Comparison of ENCODE assay signal across 21 mouse cellular contexts in genomic region chr12:56005321-56005720, GRCm38 (mm10).
DNase-seq lines count a peak whose midpoint lies in the region; ATAC-seq lines count a peak whose summit lies in the region.
"Had no signal": no experiment of that assay in that cellular context is flagged by ENCODE, and none has a peak within 500 bp of the region (broad histone marks: within the 10 kb centered on the region; RNA-seq: fewer than 3 reads in every experiment).

No protein-coding gene starts in this region.

- DNase-seq in embryo, embryonic 10 days (ENCODE audit: low spot score): peak; percentile 51
- DNase-seq in embryo, embryonic 9.5 days (ENCODE audit: extremely low spot score): no peak
- peak; percentile 54 for DNase-seq in hindbrain, embryonic 11.5 days (ENCODE audit: low spot score)
- DNase-seq in hindbrain, embryonic 14.5 days (ENCODE audit: low spot score): no peak
- DNase-seq in urinary bladder, adult 2 months (ENCODE audit: low spot score): no peak
- DNase-seq in spleen, postnatal 4 days (ENCODE audit: low spot score in 2 of 2): no peak
- DNase-seq: adrenal gland, postnatal 14 days; cerebellum, adult 8-10 months; cerebellum, postnatal 36 days; heart, adult 11 months; heart, postnatal 10 days; kidney, postnatal 25 days; layer of hippocampus, postnatal 36 days; lung, postnatal 4 days; right cerebral cortex, postnatal 14 days had no signal

- H3K4me3 ChIP-seq in hindbrain, embryonic 11.5 days (ENCODE audit: low read depth, low read length): no peak overlapping the region
- H3K4me3 ChIP-seq in hindbrain, embryonic 14.5 days (replicated peaks; ENCODE audit: low read length): no peak overlapping the region
- H3K4me3 ChIP-seq in neural tube, embryonic 13.5 days: no peak overlapping the region
- no peak overlapping the region for H3K4me3 ChIP-seq in neural tube, embryonic 15.5 days (replicated peaks)
- H3K4me3 ChIP-seq: embryonic facial prominence, embryonic 13.5 days; heart, embryonic 12.5 days; hindbrain, embryonic 15.5 days had no signal

- 27% methylated on average over 6 of the region's 6 CpGs for WGBS in hindbrain, embryonic 11.5 days
- 14% methylated on average over 6 of the region's 6 CpGs for WGBS in hindbrain, embryonic 14.5 days
- WGBS in neural tube, embryonic 13.5 days: 18% methylated on average over 6 of the region's 6 CpGs
- 14% methylated on average over 6 of the region's 6 CpGs for WGBS in neural tube, embryonic 15.5 days

- no peak overlapping the region for H3K9ac ChIP-seq in hindbrain, embryonic 11.5 days (ENCODE audit: low read depth, low read length)
- H3K9ac ChIP-seq in hindbrain, embryonic 14.5 days: no peak overlapping the region; the same call in 1 of the 2 replicates
- H3K9ac ChIP-seq in neural tube, embryonic 13.5 days: no peak overlapping the region
- no peak overlapping the region for H3K9ac ChIP-seq in neural tube, embryonic 15.5 days (replicated peaks)
- H3K9ac ChIP-seq: embryonic facial prominence, embryonic 13.5 days; heart, embryonic 12.5 days; hindbrain, embryonic 15.5 days had no signal

- H3K36me3 ChIP-seq in hindbrain, embryonic 11.5 days (ENCODE audit: control insufficient read depth, insufficient read depth, low read length): no peaks in the 10 kb centered on the region
- no peaks in the 10 kb centered on the region for H3K36me3 ChIP-seq in hindbrain, embryonic 14.5 days (replicated peaks; ENCODE audit: control insufficient read depth, insufficient read depth)
- no peaks in the 10 kb centered on the region for H3K36me3 ChIP-seq in neural tube, embryonic 13.5 days
- H3K36me3 ChIP-seq in neural tube, embryonic 15.5 days: no peaks in the 10 kb centered on the region
- H3K36me3 ChIP-seq: embryonic facial prominence, embryonic 13.5 days; heart, embryonic 12.5 days; hindbrain, embryonic 15.5 days had no signal

- no peaks in the 10 kb centered on the region for H3K9me3 ChIP-seq in hindbrain, embryonic 11.5 days (ENCODE audit: control insufficient read depth, low read length)
- no peaks in the 10 kb centered on the region for H3K9me3 ChIP-seq in hindbrain, embryonic 14.5 days (ENCODE audit: control insufficient read depth, low read length)
- no peaks in the 10 kb centered on the region for H3K9me3 ChIP-seq in neural tube, embryonic 13.5 days
- H3K9me3 ChIP-seq in neural tube, embryonic 15.5 days (replicated peaks): no peaks in the 10 kb centered on the region
- H3K9me3 ChIP-seq: embryonic facial prominence, embryonic 13.5 days; heart, embryonic 12.5 days; hindbrain, embryonic 15.5 days had no signal

- 0 out of 2 replicates have a peak, but pooled peaks cover 2% of the 10 kb centered on the region for H3K4me1 ChIP-seq in hindbrain, embryonic 11.5 days (replicated peaks; ENCODE audit: control insufficient read depth, insufficient read depth, low read length)
- H3K4me1 ChIP-seq in hindbrain, embryonic 14.5 days (replicated peaks; ENCODE audit: control insufficient read depth, insufficient read depth, low read length): peaks cover 13% of the 10 kb centered on the region; the same call in 1 of the 2 replicates
- H3K4me1 ChIP-seq in neural tube, embryonic 13.5 days (replicated peaks): peaks cover 20% of the 10 kb centered on the region
- H3K4me1 ChIP-seq in neural tube, embryonic 15.5 days: peaks cover 8% of the 10 kb centered on the region
- H3K4me1 ChIP-seq: embryonic facial prominence, embryonic 13.5 days; heart, embryonic 12.5 days had no signal

- peak overlapping the region; percentile 71; the same call in 1 of the 2 replicates for H3K27ac ChIP-seq in hindbrain, embryonic 11.5 days (ENCODE audit: low read depth, low read length)
- no peak overlapping the region for H3K27ac ChIP-seq in hindbrain, embryonic 14.5 days
- H3K27ac ChIP-seq in neural tube, embryonic 13.5 days (replicated peaks): no peak overlapping the region
- H3K27ac ChIP-seq in neural tube, embryonic 15.5 days (replicated peaks): no peak overlapping the region
- H3K27ac ChIP-seq: embryonic facial prominence, embryonic 13.5 days; hindbrain, embryonic 15.5 days had no signal

- ATAC-seq in hindbrain, embryonic 11.5 days (ENCODE audit: low FRiP score): peak; percentile 74; the same call in 1 of the 2 replicates
- no peak for ATAC-seq in hindbrain, embryonic 14.5 days (ENCODE audit: low FRiP score)
- peak; percentile 59; the same call in 1 of the 2 replicates for ATAC-seq in neural tube, embryonic 13.5 days (ENCODE audit: low read depth)
- ATAC-seq in neural tube, embryonic 15.5 days (ENCODE audit: low FRiP score): no peak
- ATAC-seq: intestine, postnatal 0 days had no signal

- H3K4me2 ChIP-seq in hindbrain, embryonic 11.5 days (replicated peaks; ENCODE audit: low read depth, low read length): no peak overlapping the region
- no peak overlapping the region for H3K4me2 ChIP-seq in hindbrain, embryonic 14.5 days (replicated peaks)
- no peak overlapping the region for H3K4me2 ChIP-seq in neural tube, embryonic 13.5 days
- H3K4me2 ChIP-seq in neural tube, embryonic 15.5 days: no peak overlapping the region
- H3K4me2 ChIP-seq: embryonic facial prominence, embryonic 13.5 days; heart, embryonic 12.5 days; hindbrain, embryonic 15.5 days had no signal

- no peaks in the 10 kb centered on the region for H3K27me3 ChIP-seq in hindbrain, embryonic 11.5 days (ENCODE audit: control insufficient read depth, insufficient read depth, low read length)
- no peaks in the 10 kb centered on the region for H3K27me3 ChIP-seq in hindbrain, embryonic 14.5 days (ENCODE audit: control insufficient read depth, insufficient read depth, low read length)
- H3K27me3 ChIP-seq in neural tube, embryonic 13.5 days: no peaks in the 10 kb centered on the region
- no peaks in the 10 kb centered on the region for H3K27me3 ChIP-seq in neural tube, embryonic 15.5 days (replicated peaks)
- H3K27me3 ChIP-seq: embryonic facial prominence, embryonic 13.5 days; heart, embryonic 12.5 days; hindbrain, embryonic 15.5 days had no signal

Comparison
In these comparisons a context has a peak if more than half of its experiments do, and no peak if none do; other contexts are left out.
1. DNase-seq: peak in embryo, embryonic 10 days (single experiment) and hindbrain, embryonic 11.5 days (single experiment); none in embryo, embryonic 9.5 days (single experiment), hindbrain, embryonic 14.5 days (single experiment), urinary bladder, adult 2 months (single experiment) and spleen, postnatal 4 days (0 of 2).
2. ATAC-seq: peak in hindbrain, embryonic 11.5 days (single experiment) and neural tube, embryonic 13.5 days (single experiment); none in hindbrain, embryonic 14.5 days (single experiment) and neural tube, embryonic 15.5 days (single experiment).